Mouse (Mus musculus): ENCODE measurements around the gene Il16.
A peak's percentile ranks its signal among the peaks of the same experiment; 100 is the strongest.

Il16 gene

GRCm38 (mm10) chr7:83745413-83746106, at the start of gene Il16:
Gene Il16 (minus strand): TSS chr7:83745726.
- no peak for DNase-seq (ENCODE audit: low spot score in 2 of 2)

GRCm38 (mm10) chr7:83794705-83795104, 49.2 kb upstream of the Il16 start, which contains the start of gene Cfap161:
Gene Cfap161 (minus strand): TSS chr7:83794880.
- DNase-seq (ENCODE audit: low spot score in 2 of 2) = no peak

- no peak for DNase-seq (ENCODE audit: low spot score in 2 of 2)
Measured at GRCm38 (mm10) chr7:83794006-83794683, 48.6 kb upstream of the Il16 start.

- no peak for DNase-seq (ENCODE audit: low spot score in 2 of 2)
Measured at GRCm38 (mm10) chr7:83780881-83781280, 35.4 kb upstream of the Il16 start.

- DNase-seq (ENCODE audit: low spot score in 2 of 2) = no peak
Measured at GRCm38 (mm10) chr7:83780026-83780425, 34.5 kb upstream of the Il16 start.

- no peak for DNase-seq (ENCODE audit: low spot score in 2 of 2)
Measured at GRCm38 (mm10) chr7:83779028-83779427, 33.5 kb upstream of the Il16 start.

GRCm38 (mm10) chr7:83778516-83778915, 33.0 kb upstream of the Il16 start:
- DNase-seq (ENCODE audit: low spot score in 2 of 2) = no peak

- peak in 1 of 2 experiments; percentile 13 for DNase-seq (ENCODE audit: low spot score in 2 of 2)
Measured at GRCm38 (mm10) chr7:83774721-83775120, 29.2 kb upstream of the Il16 start.

GRCm38 (mm10) chr7:83763674-83764073, 18.1 kb upstream of the Il16 start:
- no peak for DNase-seq (ENCODE audit: low spot score in 2 of 2)

- no peak for DNase-seq (ENCODE audit: low spot score in 2 of 2)
Measured at GRCm38 (mm10) chr7:83762336-83762735, 16.8 kb upstream of the Il16 start.

- DNase-seq (ENCODE audit: low spot score in 2 of 2) = no peak
Measured at GRCm38 (mm10) chr7:83751055-83751454, 5.5 kb upstream of the Il16 start.

GRCm38 (mm10) chr7:83748405-83748804, 2.9 kb upstream of the Il16 start:
- no peak for DNase-seq (ENCODE audit: low spot score in 2 of 2)

GRCm38 (mm10) chr7:83746107-83746687, 671 bp upstream of the Il16 start:
- DNase-seq (ENCODE audit: low spot score in 2 of 2) = no peak

GRCm38 (mm10) chr7:83745065-83745412, 487 bp downstream of the Il16 start:
- no peak for DNase-seq (ENCODE audit: low spot score in 2 of 2)

GRCm38 (mm10) chr7:83744250-83744649, 1.3 kb downstream of the Il16 start:
- DNase-seq (ENCODE audit: low spot score in 2 of 2) = no peak

- no peak for DNase-seq (ENCODE audit: low spot score in 2 of 2)
Measured at GRCm38 (mm10) chr7:83742690-83743089, 2.8 kb downstream of the Il16 start.

- DNase-seq (ENCODE audit: low spot score in 2 of 2) = no peak
Measured at GRCm38 (mm10) chr7:83742026-83742425, 3.5 kb downstream of the Il16 start.

- DNase-seq (ENCODE audit: low spot score in 2 of 2) = no peak
Measured at GRCm38 (mm10) chr7:83739680-83740310, 5.7 kb downstream of the Il16 start.

- DNase-seq (ENCODE audit: low spot score in 2 of 2) = no peak
Measured at GRCm38 (mm10) chr7:83738623-83739462, 6.7 kb downstream of the Il16 start.

- DNase-seq (ENCODE audit: low spot score in 2 of 2) = no peak
Measured at GRCm38 (mm10) chr7:83737914-83738490, 7.5 kb downstream of the Il16 start.
